Mouse (Mus musculus) lung, adult 2 months (tissue): ENCODE measurements at regions not wholly inside any gene's neighbourhood (a gene's known extent, or its start where the extent isn't known, plus 50 kb on each side); places are given as distances from the start of the nearest gene placed in this dataset.

ENCODE experiments used
- DNase-seq: peaks from one replicate; pipeline ENCODE4 v3.0.0; 2022
- H3K4me1 ChIP-seq: fragments of 200-500 bp; 2 replicates; pipeline ENCODE4 v1.6.1; 2011; ENCODE audit warnings: low read length; ENCODE audit not compliant: control insufficient read depth, insufficient read depth
- H3K4me3 ChIP-seq: fragments of 200-500 bp; replicated peaks from 2 replicates; pipeline ENCODE3; 2011; ENCODE audit warnings: low read depth, mild to moderate bottlenecking, control low read depth, low read length; ENCODE audit errors: extremely low read depth
- CTCF ChIP-seq: fragments of 200-500 bp; IDR thresholded peaks from 2 replicates; pipeline ENCODE4 v1.5.1; 2011; ENCODE audit warnings: mild to moderate bottlenecking, low read length, control low read depth; ENCODE audit not compliant: insufficient read depth
- POLR2A ChIP-seq: fragments of 200-500 bp; IDR thresholded peaks from 2 replicates; pipeline ENCODE4 v1.6.1; 2011; ENCODE audit warnings: low read depth, mild to moderate bottlenecking, control low read depth, low read length, borderline replicate concordance; ENCODE audit errors: extremely low read depth
- WGBS: fragments of 180-500 bp; shearing (Covaris S2); methylation state at CpG from one replicate; pipeline ENCODE4 v1.1.7; 2018; 5-methylcytosine and 5-hydroxymethylcytosine counted together

GRCm38 (mm10) chr13:107462791-107463190 is 440.9 kb upstream of the Kif2a start:
- TF ChIP-seq POLR2A (no peak), CTCF (no peak)
- DNase-seq: no peak
- Histone ChIP-seq H3K4me3 (no peak overlapping the region), H3K4me1 (peaks cover 6% of the 10 kb centered on the region; the same call in 1 of the 2 replicates)
- 87% methylated on average over 7 of the region's 7 CpGs for WGBS

- 15% methylated on average over 16 of the region's 16 CpGs for WGBS
- H3K4me3 ChIP-seq: no peak overlapping the region
- DNase-seq: peak; percentile 36
Measured at GRCm38 (mm10) chr13:107461048-107461912, 439.4 kb upstream of the Kif2a start.

DNA sequence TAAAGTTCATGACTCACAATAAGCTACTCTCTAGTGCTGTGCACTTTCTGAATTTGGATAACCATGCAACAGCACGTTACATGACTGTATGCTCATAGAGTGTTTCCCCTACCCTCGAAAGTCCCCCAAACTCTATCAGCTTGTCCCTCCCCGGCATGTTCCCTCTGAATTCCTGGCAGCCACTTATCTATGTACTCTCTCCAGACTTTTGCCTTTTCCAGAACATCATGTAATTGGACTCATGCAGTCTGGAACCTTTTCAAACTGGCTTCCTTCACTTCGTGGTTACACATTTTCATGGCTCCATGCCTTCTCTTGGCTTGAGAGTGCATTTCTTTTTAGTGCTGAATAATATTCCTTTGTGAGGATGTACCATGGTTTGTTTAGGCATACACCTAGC is 436.8 kb upstream of the Kif2a start:
- Histone ChIP-seq H3K4me3 (no peak overlapping the region), H3K4me1 (peaks cover 6% of the 10 kb centered on the region; the same call in 1 of the 2 replicates)
- 56% methylated on average over 4 of the region's 4 CpGs for whole genome bisulfite sequencing
- no peak for DNase-seq
- TF ChIP-seq CTCF (no peak), POLR2A (no peak)

More at GRCm38 (mm10) chr13:107461048-107461912, 439.4 kb upstream of the Kif2a start:
- TF ChIP-seq CTCF (peak; percentile 48), POLR2A (no peak)
- H3K4me1 ChIP-seq: peaks cover 6% of the 10 kb centered on the region; the same call in 1 of the 2 replicates

DNA sequence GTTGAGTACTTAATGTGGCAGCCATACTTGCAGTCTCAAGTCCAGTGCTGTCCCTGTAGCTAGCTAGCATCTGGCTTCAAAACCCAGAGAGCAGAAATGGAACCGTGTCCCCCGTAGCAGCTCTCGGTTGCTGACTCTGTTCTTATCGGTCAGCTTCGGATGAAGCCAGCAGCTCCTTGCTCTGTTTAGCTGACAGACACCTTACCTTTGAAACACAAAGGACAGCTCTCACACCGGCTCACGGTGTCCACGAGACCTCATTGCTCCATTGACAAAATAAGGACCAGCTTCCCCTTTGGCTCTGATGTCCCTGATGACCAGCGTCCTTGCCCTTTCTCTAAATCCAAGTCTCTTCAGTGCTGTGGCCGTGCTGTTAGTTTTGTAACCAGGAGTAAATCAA is 435.3 kb upstream of the Kif2a start:
- no peak overlapping the region for H3K4me3 ChIP-seq
- peaks cover 6% of the 10 kb centered on the region; the same call in 1 of the 2 replicates for H3K4me1 ChIP-seq
- WGBS: 79% methylated on average over 10 of the region's 10 CpGs
- no peak for TF ChIP-seq CTCF
- no peak for DNase-seq

GRCm38 (mm10) chr13:107456394-107456793 is 434.5 kb upstream of the Kif2a start:
- no peak overlapping the region for H3K4me3 ChIP-seq
- no peak for DNase-seq
- WGBS: 60% methylated on average over 2 of the region's 2 CpGs
- no peak for TF ChIP-seq CTCF
- TF ChIP-seq POLR2A: no peak
- H3K4me1 ChIP-seq: peaks cover 1% of the 10 kb centered on the region; the same call in 1 of the 2 replicates

DNA sequence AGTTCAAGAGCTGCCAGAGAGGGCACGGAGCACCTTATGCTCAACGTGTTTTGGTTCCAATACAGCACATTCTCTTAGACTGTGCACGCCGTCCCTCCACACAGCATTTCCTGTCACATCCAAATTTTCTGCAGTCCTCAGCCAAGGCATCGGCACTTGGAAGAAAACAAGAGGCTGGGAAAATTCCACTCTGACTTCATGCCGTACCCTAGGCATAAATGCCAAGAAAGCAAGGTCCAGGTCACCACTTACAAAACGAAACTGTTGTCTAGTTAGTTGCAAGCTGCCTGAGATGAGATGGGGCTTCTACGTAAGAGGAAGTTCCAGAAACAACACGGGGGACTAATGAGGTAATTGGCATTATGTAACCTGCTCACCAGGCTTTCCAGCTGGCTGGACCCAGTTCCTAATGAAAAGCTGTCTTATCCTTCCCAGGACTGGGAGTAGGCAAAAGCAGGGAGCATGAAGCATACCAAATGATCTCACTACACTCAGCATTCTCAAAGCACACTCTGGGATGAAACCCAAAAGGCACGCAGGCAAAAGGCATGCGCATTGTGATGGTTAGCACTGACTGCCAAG is 427.8 kb upstream of the Kif2a start:
- peak; percentile 16 for DNase-seq
- 43% methylated on average over 11 of the region's 11 CpGs for WGBS
- no peak for TF ChIP-seq POLR2A
- TF ChIP-seq CTCF: no peak
- no peaks in the 10 kb centered on the region for H3K4me1 ChIP-seq
- H3K4me3 ChIP-seq: peak overlapping the region; percentile 1

DNA sequence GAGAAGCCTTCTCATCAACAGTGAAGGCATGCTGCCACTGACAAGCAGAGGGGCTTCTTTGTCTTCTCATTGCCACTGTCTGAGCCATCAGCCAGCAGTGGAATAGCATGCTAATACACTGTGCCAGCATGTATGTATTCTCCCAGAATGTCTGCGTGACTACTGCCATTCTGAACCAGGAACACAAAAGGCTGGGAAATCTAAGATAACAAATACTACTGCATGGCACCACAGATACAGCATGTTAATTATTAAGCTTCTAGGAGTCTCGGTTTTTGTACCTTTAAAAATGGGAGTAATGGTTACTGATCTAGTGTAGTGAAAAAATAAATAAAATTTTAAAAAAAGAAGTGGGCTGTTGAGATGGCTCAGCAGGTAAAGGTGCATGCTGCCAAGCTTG is 425.9 kb upstream of the Kif2a start:
- TF ChIP-seq CTCF (no peak), POLR2A (no peak)
- WGBS: 79% methylated on average over 2 of the region's 2 CpGs
- DNase-seq: no peak
- Histone ChIP-seq H3K4me3 (no peak overlapping the region), H3K4me1 (no peaks in the 10 kb centered on the region)

DNA sequence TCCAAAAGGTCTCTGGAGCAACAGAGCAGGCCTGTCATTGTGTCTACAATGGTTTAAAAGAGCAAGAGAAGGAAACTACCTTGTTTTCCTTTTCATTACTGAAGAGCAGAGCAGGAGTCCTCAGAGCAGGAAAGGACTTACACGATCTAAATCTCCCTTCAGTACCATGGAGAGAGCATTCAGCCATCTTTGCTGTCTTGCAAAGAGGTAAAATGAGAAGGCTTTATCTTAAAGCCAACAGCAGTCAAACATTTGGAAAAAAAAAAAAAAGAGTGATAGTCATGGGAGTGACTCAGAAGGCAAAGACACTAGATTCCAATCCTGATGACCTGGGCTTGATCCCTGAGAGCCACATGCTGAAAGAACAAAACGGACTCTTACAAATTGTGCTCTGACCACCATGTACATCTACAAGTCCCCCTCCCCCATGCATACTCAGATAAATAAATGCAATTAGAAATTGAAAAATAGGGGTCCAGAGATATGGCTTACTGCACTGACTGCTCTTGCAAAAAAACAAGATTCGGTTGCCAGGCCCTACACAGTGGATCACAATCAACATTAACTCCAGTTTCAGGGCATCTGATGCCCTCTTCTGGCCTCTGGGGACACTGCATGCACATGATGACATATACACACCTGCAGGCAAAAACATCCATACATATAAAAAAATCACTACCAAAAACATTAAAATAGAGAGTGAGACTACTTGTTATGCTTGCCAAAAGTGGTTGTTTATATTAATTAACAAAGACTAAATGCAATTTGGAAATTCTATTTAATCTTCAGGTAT is 397.6 kb upstream of the Kif2a start:
- Histone ChIP-seq H3K4me3 (no peak overlapping the region), H3K4me1 (no peaks in the 10 kb centered on the region)
- WGBS: 63% methylated on average over 3 of the region's 3 CpGs
- DNase-seq: no peak
- TF ChIP-seq POLR2A (no peak), CTCF (no peak)

GRCm38 (mm10) chr13:107410267-107410666 is 388.3 kb upstream of the Kif2a start:
- TF ChIP-seq CTCF: no peak
- no peak for TF ChIP-seq POLR2A
- Histone ChIP-seq H3K4me3 (no peak overlapping the region), H3K4me1 (no peaks in the 10 kb centered on the region)
- DNase-seq: no peak
